Mouse (Mus musculus): Measurements from ENCODE around the gene E2f4. TPM values are rescaled to one million over a fixed set of nuclear protein-coding genes. Genes with fewer than 3 reads are reported as not detected.

The E2f4 gene
- polyA plus RNA-seq, 1 experiment from 2014 or later: 187 TPM

DNA sequence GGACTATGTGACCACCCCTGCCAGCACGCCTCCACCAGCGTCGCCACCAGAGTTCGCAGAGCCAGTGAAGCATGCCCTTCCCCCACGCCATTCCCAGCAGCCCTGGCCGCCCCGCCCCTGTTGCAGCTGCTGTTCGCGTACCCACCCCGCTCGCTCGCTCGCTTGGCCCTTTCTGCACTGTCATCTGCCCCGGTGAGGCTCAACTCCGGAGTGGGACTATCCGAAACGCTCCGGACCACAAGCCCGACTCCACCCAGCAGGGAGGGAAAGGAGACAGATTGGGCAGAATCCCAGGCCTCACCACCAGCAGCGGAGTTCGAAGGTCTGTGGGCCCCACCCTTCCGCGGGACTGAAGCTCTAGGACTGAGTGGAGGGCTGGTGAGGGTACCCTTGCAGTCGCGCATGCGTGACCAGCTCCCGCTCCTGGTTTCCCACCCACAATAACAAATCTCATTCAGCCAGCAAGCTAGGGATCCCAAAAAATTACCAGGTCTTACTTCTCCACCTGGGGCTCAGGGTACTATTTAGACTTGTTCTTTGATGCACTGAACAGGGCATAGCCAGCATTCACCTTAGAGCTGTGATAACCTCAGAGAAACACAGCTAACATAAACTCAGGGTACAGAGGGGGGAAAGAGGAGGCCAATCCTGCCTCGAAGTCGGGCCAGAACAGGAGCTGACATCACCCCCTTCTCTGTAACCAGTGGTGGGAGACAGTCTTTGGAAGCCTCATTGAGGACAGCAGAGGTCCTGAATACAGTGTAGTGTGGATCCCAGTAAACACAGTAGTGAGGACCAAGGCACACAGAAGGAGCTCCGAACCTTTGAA lies 21.0 kb upstream of the E2f4 start:
- Histone ChIP-seq H3K4me2 (ENCODE audit: low read depth, low read length) (peak overlapping the region; percentile 51), H3K4me3 (ENCODE audit: low read depth, low read length) (peak overlapping the region; percentile 40), H3K4me1 (ENCODE audit: control insufficient read depth, low read depth, low read length) (peaks cover 15% of the 10 kb centered on the region), H3K27me3 (ENCODE audit: control insufficient read depth, insufficient read depth, low read depth, low read length) (peaks cover 88% of the 10 kb centered on the region), H3K36me3 (ENCODE audit: control insufficient read depth, insufficient read depth) (no peaks in the 10 kb centered on the region), H3K9ac (ENCODE audit: low read depth, low read length) (no peak overlapping the region), H3K27ac (ENCODE audit: low read length) (no peak overlapping the region), H3K9me3 (replicated peaks; ENCODE audit: control insufficient read depth, low read length) (no peaks in the 10 kb centered on the region)
- 4% methylated on average over 29 of the region's 30 CpGs for WGBS (ENCODE audit: insufficient replicate concordance)
- peak; percentile 56 for ATAC-seq (ENCODE audit: low read depth)

DNA sequence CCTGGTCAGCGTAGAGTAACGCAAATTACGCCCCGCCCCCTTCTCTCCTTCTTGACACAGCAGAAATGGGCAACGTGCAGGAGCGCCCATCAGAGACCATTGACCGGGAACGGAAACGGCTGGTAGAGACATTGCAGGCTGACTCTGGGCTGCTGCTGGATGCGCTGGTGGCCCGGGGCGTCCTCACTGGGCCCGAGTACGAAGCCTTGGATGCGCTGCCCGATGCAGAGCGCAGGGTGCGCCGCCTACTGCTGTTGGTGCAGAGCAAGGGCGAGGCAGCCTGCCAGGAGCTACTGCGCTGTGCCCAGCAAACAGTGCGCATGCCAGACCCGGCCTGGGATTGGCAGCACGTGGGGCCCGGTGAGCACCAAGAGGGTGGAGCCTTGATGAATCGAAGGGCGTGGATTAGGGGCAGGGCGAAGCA lies 18.5 kb upstream of the E2f4 start:
- H3K9me3 ChIP-seq (replicated peaks; ENCODE audit: control insufficient read depth, low read length): no peaks in the 10 kb centered on the region
- H3K27me3 ChIP-seq (ENCODE audit: control insufficient read depth, insufficient read depth, low read depth, low read length): peaks cover 66% of the 10 kb centered on the region
- H3K9ac ChIP-seq (ENCODE audit: low read depth, low read length): no peak overlapping the region
- H3K4me1 ChIP-seq (ENCODE audit: control insufficient read depth, low read depth, low read length): peaks cover 23% of the 10 kb centered on the region
- under 1% methylated on average over 28 of the region's 28 CpGs for WGBS (ENCODE audit: insufficient replicate concordance)
- ATAC-seq (ENCODE audit: low read depth): peak; percentile 59
- H3K27ac ChIP-seq (ENCODE audit: low read length): no peak overlapping the region
- H3K36me3 ChIP-seq (ENCODE audit: control insufficient read depth, insufficient read depth): no peaks in the 10 kb centered on the region
- H3K4me3 ChIP-seq (ENCODE audit: low read depth, low read length): peak overlapping the region; percentile 9; the same call in 1 of the 2 replicates
- peak overlapping the region; percentile 31; the same call in 1 of the 2 replicates for H3K4me2 ChIP-seq (ENCODE audit: low read depth, low read length)

DNA sequence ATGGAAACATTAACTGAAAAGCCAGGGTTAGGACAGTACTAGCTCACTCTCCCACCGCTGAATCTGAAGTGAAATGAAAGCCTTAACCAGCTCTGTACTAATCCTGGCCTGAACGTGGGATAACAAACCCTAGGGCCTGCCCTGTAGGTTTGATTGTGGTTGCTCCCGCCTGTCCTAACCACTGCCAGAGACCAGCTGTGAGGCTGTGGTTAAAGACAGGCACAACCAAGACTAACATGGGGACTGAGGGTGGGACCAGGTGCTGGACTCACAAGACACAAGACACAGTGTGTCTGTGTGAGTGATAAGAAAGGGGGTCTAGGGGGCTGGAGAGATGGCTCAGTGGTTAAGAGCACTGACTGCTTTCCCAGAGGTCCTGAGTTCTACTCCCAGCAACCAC lies 16.9 kb upstream of the E2f4 start:
- H3K36me3 ChIP-seq (ENCODE audit: control insufficient read depth, insufficient read depth): no peaks in the 10 kb centered on the region
- ATAC-seq (ENCODE audit: low read depth): no peak
- H3K4me2 ChIP-seq (ENCODE audit: low read depth, low read length): no peak overlapping the region
- no peaks in the 10 kb centered on the region for H3K9me3 ChIP-seq (replicated peaks; ENCODE audit: control insufficient read depth, low read length)
- peaks cover 57% of the 10 kb centered on the region for H3K27me3 ChIP-seq (ENCODE audit: control insufficient read depth, insufficient read depth, low read depth, low read length)
- 33% methylated on average over 3 of the region's 3 CpGs for WGBS (ENCODE audit: insufficient replicate concordance)
- H3K9ac ChIP-seq (ENCODE audit: low read depth, low read length): no peak overlapping the region
- peaks cover 23% of the 10 kb centered on the region for H3K4me1 ChIP-seq (ENCODE audit: control insufficient read depth, low read depth, low read length)
- no peak overlapping the region for H3K4me3 ChIP-seq (ENCODE audit: low read depth, low read length)
- no peak overlapping the region for H3K27ac ChIP-seq (ENCODE audit: low read length)

DNA sequence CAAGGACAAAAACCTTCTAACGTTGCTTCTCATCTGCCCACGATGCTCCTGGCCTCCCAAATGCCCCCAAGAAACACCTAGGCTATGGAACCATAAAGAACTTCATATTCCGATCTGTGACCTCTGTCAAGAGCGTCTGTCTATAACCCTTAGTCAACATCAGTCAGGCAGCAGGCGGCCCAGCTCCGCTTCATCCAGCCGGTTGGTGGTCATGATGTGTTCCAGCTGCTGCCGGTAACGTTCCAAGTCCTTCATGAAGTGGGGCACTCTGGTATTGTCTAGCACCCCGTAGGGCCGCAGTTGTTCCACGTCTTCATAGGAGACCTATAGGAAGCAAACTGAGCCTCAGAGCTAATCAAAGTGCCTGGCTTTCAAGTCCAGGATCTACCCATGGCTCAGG lies 15.6 kb upstream of the E2f4 start:
- Histone ChIP-seq H3K36me3 (ENCODE audit: control insufficient read depth, insufficient read depth) (no peaks in the 10 kb centered on the region), H3K9ac (ENCODE audit: low read depth, low read length) (no peak overlapping the region), H3K4me2 (ENCODE audit: low read depth, low read length) (no peak overlapping the region), H3K4me1 (ENCODE audit: control insufficient read depth, low read depth, low read length) (peaks cover 16% of the 10 kb centered on the region), H3K27ac (ENCODE audit: low read length) (no peak overlapping the region), H3K9me3 (replicated peaks; ENCODE audit: control insufficient read depth, low read length) (no peaks in the 10 kb centered on the region), H3K27me3 (ENCODE audit: control insufficient read depth, insufficient read depth, low read depth, low read length) (peaks cover 44% of the 10 kb centered on the region), H3K4me3 (ENCODE audit: low read depth, low read length) (no peak overlapping the region)
- ATAC-seq (ENCODE audit: low read depth): no peak
- 81% methylated on average over 12 of the region's 12 CpGs for WGBS (ENCODE audit: insufficient replicate concordance)

DNA sequence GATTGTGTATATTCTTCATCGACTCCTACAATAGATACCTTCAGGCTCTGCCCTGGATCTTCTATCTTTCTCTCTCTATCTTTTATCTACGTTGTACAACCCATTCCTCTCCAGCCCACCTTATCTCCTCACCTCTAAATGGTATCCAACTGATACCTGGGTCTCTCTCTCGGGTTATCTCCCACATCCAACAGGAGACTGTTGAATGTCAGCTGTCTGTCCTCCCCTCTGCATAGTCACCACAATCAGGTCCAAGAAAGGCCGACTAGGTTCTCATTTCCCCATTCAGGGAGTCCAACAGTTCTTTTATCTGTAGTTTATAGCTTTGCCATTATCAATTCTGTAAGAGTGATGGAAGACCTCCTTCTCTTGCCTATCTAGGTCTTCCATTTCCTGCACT lies 15.2 kb upstream of the E2f4 start:
- no peak overlapping the region for H3K9ac ChIP-seq (ENCODE audit: low read depth, low read length)
- no peak overlapping the region for H3K27ac ChIP-seq (ENCODE audit: low read length)
- H3K4me1 ChIP-seq (ENCODE audit: control insufficient read depth, low read depth, low read length): peaks cover 16% of the 10 kb centered on the region
- H3K4me3 ChIP-seq (ENCODE audit: low read depth, low read length): no peak overlapping the region
- no peak overlapping the region for H3K4me2 ChIP-seq (ENCODE audit: low read depth, low read length)
- no peaks in the 10 kb centered on the region for H3K36me3 ChIP-seq (ENCODE audit: control insufficient read depth, insufficient read depth)
- 31% methylated on average over 4 of the region's 4 CpGs for WGBS (ENCODE audit: insufficient replicate concordance)
- H3K9me3 ChIP-seq (replicated peaks; ENCODE audit: control insufficient read depth, low read length): no peaks in the 10 kb centered on the region
- H3K27me3 ChIP-seq (ENCODE audit: control insufficient read depth, insufficient read depth, low read depth, low read length): peaks cover 40% of the 10 kb centered on the region
- no peak for ATAC-seq (ENCODE audit: low read depth)

DNA sequence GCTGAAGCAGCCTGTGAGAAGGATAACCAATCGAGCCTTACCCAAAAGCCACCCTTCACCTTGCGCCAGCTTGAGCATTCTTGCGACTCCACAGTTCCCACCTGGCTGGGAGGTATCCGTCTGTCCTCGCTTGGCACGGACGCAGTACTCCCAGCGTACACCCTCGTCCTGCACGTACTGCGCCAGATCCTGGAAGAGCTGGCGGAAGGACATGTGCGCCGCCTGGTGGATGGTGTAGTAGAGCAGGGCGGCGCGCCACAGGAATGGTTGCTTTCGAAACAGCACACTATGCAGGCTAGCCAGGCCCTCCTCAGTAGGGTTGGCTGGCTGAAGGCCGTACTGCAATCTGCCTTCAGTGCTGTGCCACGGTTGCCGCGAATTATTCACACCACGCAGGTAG lies 14.4 kb upstream of the E2f4 start:
- ATAC-seq (ENCODE audit: low read depth): peak; percentile 78
- H3K36me3 ChIP-seq (ENCODE audit: control insufficient read depth, insufficient read depth): no peaks in the 10 kb centered on the region
- no peak overlapping the region for H3K9ac ChIP-seq (ENCODE audit: low read depth, low read length)
- peak overlapping the region; percentile 28 for H3K4me2 ChIP-seq (ENCODE audit: low read depth, low read length)
- WGBS (ENCODE audit: insufficient replicate concordance): 22% methylated on average over 23 of the region's 23 CpGs
- H3K27ac ChIP-seq (ENCODE audit: low read length): no peak overlapping the region
- H3K4me3 ChIP-seq (ENCODE audit: low read depth, low read length): no peak overlapping the region
- peaks cover 16% of the 10 kb centered on the region for H3K4me1 ChIP-seq (ENCODE audit: control insufficient read depth, low read depth, low read length)
- peaks cover 32% of the 10 kb centered on the region for H3K27me3 ChIP-seq (ENCODE audit: control insufficient read depth, insufficient read depth, low read depth, low read length)
- H3K9me3 ChIP-seq (replicated peaks; ENCODE audit: control insufficient read depth, low read length): no peaks in the 10 kb centered on the region

DNA sequence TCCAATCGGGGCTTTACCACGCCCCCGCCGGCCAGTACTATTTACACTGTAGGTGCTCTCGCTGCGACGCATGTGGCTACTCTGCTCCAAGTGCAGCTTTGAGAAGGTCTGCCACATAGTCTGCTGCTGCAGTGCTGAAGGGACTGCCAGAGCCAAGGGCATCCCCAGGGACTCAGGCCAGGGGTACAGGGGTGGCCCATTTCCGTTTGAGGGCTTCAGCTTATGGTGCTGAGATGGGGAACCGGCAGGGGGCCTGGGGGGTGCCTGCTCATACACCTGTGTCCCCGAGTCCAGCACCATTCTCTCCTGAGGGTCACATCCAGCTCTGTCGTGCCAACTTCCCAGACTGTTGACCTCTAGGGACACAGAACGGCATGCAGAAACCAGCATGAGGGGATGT lies 11.9 kb upstream of the E2f4 start:
- ATAC-seq (ENCODE audit: low read depth): no peak
- H3K9ac ChIP-seq (ENCODE audit: low read depth, low read length): no peak overlapping the region
- H3K36me3 ChIP-seq (ENCODE audit: control insufficient read depth, insufficient read depth): no peaks in the 10 kb centered on the region
- peaks cover 21% of the 10 kb centered on the region for H3K27me3 ChIP-seq (ENCODE audit: control insufficient read depth, insufficient read depth, low read depth, low read length)
- H3K4me1 ChIP-seq (ENCODE audit: control insufficient read depth, low read depth, low read length): peaks cover 27% of the 10 kb centered on the region
- no peak overlapping the region for H3K4me2 ChIP-seq (ENCODE audit: low read depth, low read length)
- H3K9me3 ChIP-seq (replicated peaks; ENCODE audit: control insufficient read depth, low read length): no peaks in the 10 kb centered on the region
- H3K27ac ChIP-seq (ENCODE audit: low read length): no peak overlapping the region
- 57% methylated on average over 12 of the region's 12 CpGs for WGBS (ENCODE audit: insufficient replicate concordance)
- no peak overlapping the region for H3K4me3 ChIP-seq (ENCODE audit: low read depth, low read length)

DNA sequence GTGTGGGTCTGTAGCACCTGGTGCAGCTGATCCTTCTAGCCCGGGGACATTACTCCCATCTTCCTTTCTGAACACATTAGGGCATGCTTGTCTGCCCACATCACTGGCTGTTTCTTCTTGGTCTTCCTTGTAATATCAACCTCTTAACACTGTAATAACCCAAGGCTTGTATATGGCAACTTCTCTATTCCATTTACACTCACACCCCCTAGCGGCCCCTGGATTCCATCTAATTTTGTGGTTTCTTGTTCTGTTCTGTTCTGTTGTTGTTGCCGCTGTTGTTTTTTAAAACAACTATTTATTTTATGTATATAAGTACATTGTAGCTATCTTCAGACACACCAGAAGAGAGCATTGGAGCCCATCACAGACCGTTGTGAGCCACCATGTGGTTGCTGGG lies 10.6 kb upstream of the E2f4 start:
- no peaks in the 10 kb centered on the region for H3K36me3 ChIP-seq (ENCODE audit: control insufficient read depth, insufficient read depth)
- no peak overlapping the region for H3K4me3 ChIP-seq (ENCODE audit: low read depth, low read length)
- peaks cover 31% of the 10 kb centered on the region for H3K4me1 ChIP-seq (ENCODE audit: control insufficient read depth, low read depth, low read length)
- no peak overlapping the region for H3K9ac ChIP-seq (ENCODE audit: low read depth, low read length)
- H3K27me3 ChIP-seq (ENCODE audit: control insufficient read depth, insufficient read depth, low read depth, low read length): peaks cover 23% of the 10 kb centered on the region
- WGBS (ENCODE audit: insufficient replicate concordance): 71% methylated on average over 4 of the region's 4 CpGs
- no peak overlapping the region for H3K4me2 ChIP-seq (ENCODE audit: low read depth, low read length)
- no peak overlapping the region for H3K27ac ChIP-seq (ENCODE audit: low read length)
- no peaks in the 10 kb centered on the region for H3K9me3 ChIP-seq (replicated peaks; ENCODE audit: control insufficient read depth, low read length)
- no peak for ATAC-seq (ENCODE audit: low read depth)

DNA sequence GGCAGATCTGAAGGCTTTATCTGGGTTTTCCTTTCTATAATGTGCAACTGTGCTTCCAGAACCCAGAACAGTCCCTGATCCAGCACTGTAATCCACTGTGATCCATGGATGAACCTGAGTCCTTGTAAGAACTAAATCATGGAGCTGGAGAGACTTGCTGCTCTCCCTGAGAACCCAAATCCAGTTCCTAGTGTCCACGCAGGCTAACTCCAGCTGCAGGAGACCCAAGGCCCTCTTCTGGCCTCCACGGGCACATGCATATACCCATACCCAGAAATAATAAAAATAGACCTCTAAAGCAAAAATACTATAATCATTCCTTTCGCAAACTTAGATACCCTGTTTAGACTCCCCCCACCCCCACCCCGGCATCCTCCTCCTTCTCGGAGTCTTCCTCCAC lies 9.2 kb upstream of the E2f4 start:
- WGBS (ENCODE audit: insufficient replicate concordance): 85% methylated on average over 5 of the region's 5 CpGs
- Histone ChIP-seq H3K27me3 (ENCODE audit: control insufficient read depth, insufficient read depth, low read depth, low read length) (peaks cover 23% of the 10 kb centered on the region), H3K9me3 (replicated peaks; ENCODE audit: control insufficient read depth, low read length) (no peaks in the 10 kb centered on the region), H3K27ac (ENCODE audit: low read length) (no peak overlapping the region), H3K9ac (ENCODE audit: low read depth, low read length) (no peak overlapping the region), H3K4me2 (ENCODE audit: low read depth, low read length) (no peak overlapping the region), H3K4me1 (ENCODE audit: control insufficient read depth, low read depth, low read length) (peaks cover 24% of the 10 kb centered on the region), H3K36me3 (ENCODE audit: control insufficient read depth, insufficient read depth) (no peaks in the 10 kb centered on the region), H3K4me3 (ENCODE audit: low read depth, low read length) (no peak overlapping the region)
- no peak for ATAC-seq (ENCODE audit: low read depth)
